Mouse (Mus musculus) forebrain, postnatal 0 days (tissue): ENCODE data around the gene Fez1. TPM values are rescaled to one million over a fixed set of nuclear protein-coding genes. Genes with fewer than 3 reads are reported as not detected.
A peak's percentile ranks its signal among the peaks of the same experiment; 100 is the strongest.

ENCODE experiments used
- ATAC-seq: fragments of 200-750 bp; cut with Nextera tagmentation; 2 replicates; pipeline ENCODE4 v1.8.0; 2017; ENCODE audit warnings: mild to moderate bottlenecking, moderate library complexity
- DNase-seq: peaks from one replicate; pipeline ENCODE4 v3.0.0-alpha.2; 2015
- H3K27ac ChIP-seq: fragments of 300-500 bp; sonication (generic); 2 replicates; pipeline ENCODE4 v1.5.1; 2014; ENCODE audit warnings: low read depth, mild to moderate bottlenecking, antibody characterized with exemption, low read length, moderate library complexity, mixed read lengths
- H3K27me3 ChIP-seq: fragments of 300-500 bp; sonication (generic); 2 replicates; pipeline ENCODE4 v1.6.1; 2014; ENCODE audit warnings: mild to moderate bottlenecking, low read length, mixed read lengths; ENCODE audit not compliant: insufficient read depth
- H3K36me3 ChIP-seq: fragments of 300-500 bp; sonication (generic); 2 replicates; pipeline ENCODE4 v1.6.1; 2014; ENCODE audit warnings: mild to moderate bottlenecking, moderate library complexity; ENCODE audit not compliant: insufficient read depth
- H3K4me1 ChIP-seq: fragments of 300-500 bp; sonication (generic); 2 replicates; pipeline ENCODE4 v1.6.1; 2014; ENCODE audit warnings: antibody characterized with exemption; ENCODE audit not compliant: insufficient read depth
- H3K4me2 ChIP-seq: fragments of 300-500 bp; sonication (generic); 2 replicates; pipeline ENCODE4 v1.6.1; 2014; ENCODE audit warnings: low read depth, mild to moderate bottlenecking, moderate library complexity
- H3K4me3 ChIP-seq: fragments of 300-500 bp; sonication (generic); 2 replicates; pipeline ENCODE4 v1.5.1; 2014; ENCODE audit warnings: low read depth, low read length, mixed read lengths
- H3K9ac ChIP-seq: fragments of 300-500 bp; sonication (generic); 2 replicates; pipeline ENCODE4 v1.6.1; 2014; ENCODE audit warnings: mild to moderate bottlenecking
- H3K9me3 ChIP-seq: fragments of 300-500 bp; sonication (generic); 2 replicates; pipeline ENCODE4 v1.6.1; 2016; ENCODE audit warnings: low read length
- CTCF ChIP-seq: sonication (generic); IDR thresholded peaks from 2 replicates; pipeline ENCODE4 v1.5.1; 2016; ENCODE audit warnings: antibody characterized with exemption, control low read depth, low read depth
- WGBS: fragments of 180-500 bp; shearing (Covaris S2); extraction: QIAGEN DNeasy Blood & Tissue Kit; methylation state at CpG from one replicate; pipeline ENCODE4 v1.1.7; 2014; 5-methylcytosine and 5-hydroxymethylcytosine counted together
- polyA plus RNA-seq: library from polyadenylated mRNA; unstranded; fragments of >200 nt; fragmentation: Nextera tagmentation; extraction: Ambion mirVana; gene quantifications from 2 replicates; pipeline ENCODE4 v1.2.1, GENCODE M21; 2015
- total RNA-seq: library from RNA; depleted of rRNA; stranded (reverse); fragments of >200 nt; gene quantifications from 2 replicates; pipeline ENCODE4 v1.2.3, GENCODE M21; 2014; rRNA removed

The Fez1 gene
- total and polyA plus RNA-seq, 2 experiments from 2014 or later = 586 to 657 TPM

DNA sequence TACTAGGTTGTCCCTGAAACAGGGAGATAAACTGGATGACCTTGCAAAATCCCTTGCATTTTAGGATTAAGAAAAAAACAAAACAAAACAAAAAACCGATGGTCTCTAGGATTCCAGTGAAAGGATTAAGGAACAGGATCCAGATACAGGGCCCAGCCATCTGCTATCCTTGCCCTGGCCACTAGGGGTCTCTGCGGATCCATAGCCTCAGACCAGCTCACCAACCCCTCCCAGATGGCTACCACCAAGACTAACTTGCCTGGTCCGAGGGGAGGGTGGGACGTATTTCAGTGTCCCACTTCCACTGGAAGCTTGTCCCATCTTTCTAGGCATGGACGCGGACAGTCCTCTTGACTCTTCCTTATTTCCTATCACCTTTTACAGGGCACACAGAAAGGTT is 94.7 kb downstream of the Fez1 start:
- no peak overlapping the region for H3K4me3 ChIP-seq
- TF ChIP-seq CTCF = peak; percentile 97
- peak; percentile 84 for DNase-seq
- H3K27ac ChIP-seq = no peak overlapping the region
- no peaks in the 10 kb centered on the region for H3K27me3 ChIP-seq
- ATAC-seq = peak; percentile 79
- no peaks in the 10 kb centered on the region for H3K9me3 ChIP-seq
- H3K4me2 ChIP-seq = no peak overlapping the region
- H3K9ac ChIP-seq = no peak overlapping the region
- 2% methylated on average over 6 of the region's 6 CpGs for WGBS
- H3K4me1 ChIP-seq = no peaks in the 10 kb centered on the region
- no peaks in the 10 kb centered on the region for H3K36me3 ChIP-seq

- no peak for ATAC-seq
- no peak overlapping the region for H3K27ac ChIP-seq
Observed at GRCm38 (mm10) chr9:36916915-36917314, 95.3 kb downstream of the Fez1 start.

GRCm38 (mm10) chr9:36918582-36918981 is 96.9 kb downstream of the Fez1 start:
- ATAC-seq (no peak), DNase-seq (no peak)
- Histone ChIP-seq H3K9me3 (no peaks in the 10 kb centered on the region), H3K27ac (no peak overlapping the region), H3K9ac (no peak overlapping the region), H3K27me3 (no peaks in the 10 kb centered on the region), H3K4me1 (peaks cover 4% of the 10 kb centered on the region; the same call in 1 of the 2 replicates), H3K4me2 (no peak overlapping the region), H3K4me3 (no peak overlapping the region), H3K36me3 (0 out of 2 replicates have a peak, but pooled peaks cover 3% of the 10 kb centered on the region)
- 46% methylated on average over 3 of the region's 3 CpGs for WGBS
- TF ChIP-seq CTCF = no peak

More at GRCm38 (mm10) chr9:36916915-36917314, 95.3 kb downstream of the Fez1 start:
- DNase-seq = no peak
- Histone ChIP-seq H3K4me2 (no peak overlapping the region), H3K36me3 (no peaks in the 10 kb centered on the region), H3K27me3 (no peaks in the 10 kb centered on the region), H3K4me1 (peaks cover 4% of the 10 kb centered on the region; the same call in 1 of the 2 replicates), H3K9ac (no peak overlapping the region), H3K9me3 (no peaks in the 10 kb centered on the region), H3K4me3 (no peak overlapping the region)
- 61% methylated on average over 5 of the region's 5 CpGs for WGBS
- TF ChIP-seq CTCF = no peak

GRCm38 (mm10) chr9:36919472-36919871 is 97.8 kb downstream of the Fez1 start:
- no peaks in the 10 kb centered on the region for H3K27me3 ChIP-seq
- no peak overlapping the region for H3K4me2 ChIP-seq
- H3K9me3 ChIP-seq = no peaks in the 10 kb centered on the region
- ATAC-seq (peak; percentile 40; the same call in 1 of the 2 replicates), DNase-seq (no peak)
- no peak for TF ChIP-seq CTCF
- 45% methylated on average over 4 of the region's 4 CpGs for WGBS
- 0 out of 2 replicates have a peak, but pooled peaks cover 3% of the 10 kb centered on the region for H3K36me3 ChIP-seq
- no peak overlapping the region for H3K4me3 ChIP-seq
- no peak overlapping the region; the same call in 1 of the 2 replicates for H3K27ac ChIP-seq
- H3K9ac ChIP-seq = no peak overlapping the region
- H3K4me1 ChIP-seq = peaks cover 4% of the 10 kb centered on the region; the same call in 1 of the 2 replicates

- Histone ChIP-seq H3K36me3 (0 out of 2 replicates have a peak, but pooled peaks cover 3% of the 10 kb centered on the region), H3K4me2 (no peak overlapping the region), H3K4me3 (no peak overlapping the region), H3K27me3 (no peaks in the 10 kb centered on the region), H3K9ac (peak overlapping the region; percentile 10; the same call in 1 of the 2 replicates), H3K9me3 (no peaks in the 10 kb centered on the region), H3K27ac (peak overlapping the region; percentile 74), H3K4me1 (peaks cover 4% of the 10 kb centered on the region; the same call in 1 of the 2 replicates)
- DNase-seq (peak; percentile 73), ATAC-seq (peak; percentile 87)
- WGBS = 16% methylated on average over 13 of the region's 13 CpGs
- TF ChIP-seq CTCF = no peak
Observed at GRCm38 (mm10) chr9:36921718-36922415, 100.2 kb downstream of the Fez1 start.

DNA sequence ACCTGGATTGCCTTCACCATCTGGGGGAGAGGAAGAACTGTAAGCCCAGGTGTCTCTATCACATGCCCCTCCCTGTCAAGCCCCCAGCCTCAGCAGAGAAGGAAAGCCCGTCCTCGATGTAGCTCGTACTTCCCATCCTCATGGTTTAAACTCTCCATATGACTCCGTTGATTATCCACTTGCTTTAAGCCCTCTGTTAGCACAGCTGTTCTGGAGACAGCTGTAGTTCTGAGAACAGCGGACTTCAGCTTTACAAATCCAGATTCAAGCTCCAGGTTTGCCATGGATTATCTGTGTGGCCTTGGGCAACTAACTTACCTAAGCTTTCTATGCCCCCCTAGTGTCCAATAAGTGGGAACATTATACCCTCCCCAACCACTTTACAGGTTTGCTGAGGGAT is 102.1 kb downstream of the Fez1 start:
- Histone ChIP-seq H3K9me3 (no peaks in the 10 kb centered on the region), H3K9ac (no peak overlapping the region), H3K36me3 (0 out of 2 replicates have a peak, but pooled peaks cover 3% of the 10 kb centered on the region), H3K4me1 (peaks cover 4% of the 10 kb centered on the region; the same call in 1 of the 2 replicates), H3K4me3 (no peak overlapping the region), H3K27ac (no peak overlapping the region), H3K4me2 (no peak overlapping the region), H3K27me3 (no peaks in the 10 kb centered on the region)
- 93% methylated on average over 5 of the region's 5 CpGs for WGBS
- ATAC-seq = no peak
- TF ChIP-seq CTCF = no peak
- DNase-seq = no peak

Other genes starting within 250 kb of the Fez1 start
- gene Gm17689, start 239.2 kb upstream of the Fez1 start, total RNA-seq = not detected in 2 replicates
- gene Gm17689, start 239.2 kb upstream of the Fez1 start, polyA plus RNA-seq = not detected in 2 replicates
- gene A630095E13Rik, start 178.5 kb upstream of the Fez1 start, total RNA-seq = not detected in 2 replicates
- not detected in 2 replicates for gene A630095E13Rik, start 178.5 kb upstream of the Fez1 start, polyA plus RNA-seq
- gene Acrv1, start 128.6 kb upstream of the Fez1 start, total RNA-seq = not detected in 2 replicates
- not detected in 2 replicates for gene Acrv1, start 128.6 kb upstream of the Fez1 start, polyA plus RNA-seq
- gene Chek1, start 94.8 kb upstream of the Fez1 start, total RNA-seq = 3.2 and 5.7 TPM in 2 replicates
- 3.4 and 3.8 TPM in 2 replicates for gene Chek1, start 94.8 kb upstream of the Fez1 start, polyA plus RNA-seq
- gene Stt3a, start 54.2 kb upstream of the Fez1 start, total RNA-seq = 39.2 and 53.9 TPM in 2 replicates
- 46.8 and 67.5 TPM in 2 replicates for gene Stt3a, start 54.2 kb upstream of the Fez1 start, polyA plus RNA-seq
- gene Ei24, start 24.5 kb upstream of the Fez1 start, total RNA-seq = 93.8 and 103 TPM in 2 replicates
- gene Ei24, start 24.5 kb upstream of the Fez1 start, polyA plus RNA-seq = 101 and 112 TPM in 2 replicates